ENCODE assay signal across 21 mouse cellular contexts in genomic region chr3:97830622-97831021, GRCm38 (mm10). TPM values are rescaled to one million over a fixed set of nuclear protein-coding genes. Genes with fewer than 3 reads are reported as not detected.
A peak's percentile ranks its signal among the peaks of the same experiment; 100 is the strongest.
DNase-seq lines count a peak whose midpoint lies in the region; ATAC-seq and TF ChIP-seq lines count a peak whose summit lies in the region.
"Had no signal": no experiment of that assay in that cellular context is flagged by ENCODE, and none has a peak within 500 bp of the region (broad histone marks: within the 10 kb centered on the region; RNA-seq: fewer than 3 reads in every experiment).

No protein-coding gene starts in this region.

- H3K9ac ChIP-seq in heart, postnatal 0 days (replicated peaks; ENCODE audit: low read depth, low read length): no peak overlapping the region
- H3K9ac ChIP-seq in heart, adult 2 months (ENCODE audit: low read depth, low read length): no peak overlapping the region
- H3K9ac ChIP-seq in neural tube, embryonic 13.5 days: no peak overlapping the region
- H3K9ac ChIP-seq: forebrain, embryonic 13.5 days; heart, embryonic 15.5 days; kidney, embryonic 15.5 days; limb, embryonic 12.5 days; liver, embryonic 13.5 days had no signal

- no peak for ATAC-seq in heart, postnatal 0 days (ENCODE audit: insufficient read depth, low read depth)
- peak; percentile 83 for ATAC-seq in granulocyte monocyte progenitor cell, adult 5-6 weeks (replicated peaks; ENCODE audit: poor library complexity, severe bottlenecking)
- 0 out of 2 replicates have a peak, but pooled peaks have one; percentile 47 for ATAC-seq in neural tube, embryonic 13.5 days (ENCODE audit: low read depth)
- ATAC-seq: activated CD4-positive, CD25-positive, alpha-beta regulatory T cell, adult 4 months; forebrain, embryonic 13.5 days; inflammation-experienced regulatory T-cells, adult 6 months; Patski had no signal

- no peak for TF ChIP-seq POLR2A in heart, adult 2 months (IDR thresholded peaks at IDR 0.05; ENCODE audit: insufficient read depth, low read depth, low read length)

- no peak overlapping the region for H3K4me2 ChIP-seq in heart, postnatal 0 days (ENCODE audit: low read depth, low read length)
- no peak overlapping the region for H3K4me2 ChIP-seq in neural tube, embryonic 13.5 days
- H3K4me2 ChIP-seq: forebrain, embryonic 13.5 days; heart, embryonic 15.5 days; kidney, embryonic 15.5 days; limb, embryonic 12.5 days; liver, embryonic 13.5 days had no signal

- H3K79me2 ChIP-seq in heart, adult 2 months (replicated peaks; ENCODE audit: control insufficient read depth, insufficient read depth, low read length): no peaks in the 10 kb centered on the region

- H3K4me1 ChIP-seq in heart, postnatal 0 days (ENCODE audit: control insufficient read depth, insufficient read depth): peaks cover 17% of the 10 kb centered on the region
- H3K4me1 ChIP-seq in heart, adult 2 months (ENCODE audit: control insufficient read depth, insufficient read depth, low read length): peaks cover 2% of the 10 kb centered on the region; the same call in 1 of the 2 replicates
- peaks cover 14% of the 10 kb centered on the region; the same call in 1 of the 2 replicates for H3K4me1 ChIP-seq in neural tube, embryonic 13.5 days (replicated peaks)
- H3K4me1 ChIP-seq: forebrain, embryonic 13.5 days; kidney, embryonic 15.5 days; liver, embryonic 13.5 days had no signal

- DNase-seq in heart, postnatal 0 days (ENCODE audit: low spot score): no peak
- no peak for DNase-seq in heart, adult 2 months
- DNase-seq in 416B (ENCODE audit: low read depth): peak; percentile 37
- no peak for DNase-seq in spleen, postnatal 10 days (ENCODE audit: low spot score in 2 of 2)
- no peak for DNase-seq in heart, postnatal 25 days (ENCODE audit: low spot score)
- DNase-seq in cerebellum, postnatal 10 days: no peak
- DNase-seq: adrenal gland, postnatal 25 days; cerebellum, adult 9-11 months; heart, adult 18-20 months; liver, embryonic 13.5 days; midbrain, embryonic 14.5 days had no signal

- no peaks in the 10 kb centered on the region for H3K9me3 ChIP-seq in heart, postnatal 0 days (replicated peaks; ENCODE audit: control insufficient read depth, low read length)
- H3K9me3 ChIP-seq in neural tube, embryonic 13.5 days: no peaks in the 10 kb centered on the region
- H3K9me3 ChIP-seq: forebrain, embryonic 13.5 days; heart, embryonic 15.5 days; kidney, embryonic 15.5 days; limb, embryonic 12.5 days; liver, embryonic 13.5 days had no signal

- no peaks in the 10 kb centered on the region for H3K27me3 ChIP-seq in heart, postnatal 0 days (ENCODE audit: control insufficient read depth, insufficient read depth, low read length)
- H3K27me3 ChIP-seq in heart, adult 2 months (ENCODE audit: control insufficient read depth, insufficient read depth, low read length): no peaks in the 10 kb centered on the region
- no peaks in the 10 kb centered on the region for H3K27me3 ChIP-seq in neural tube, embryonic 13.5 days
- H3K27me3 ChIP-seq: forebrain, embryonic 13.5 days; heart, embryonic 15.5 days; limb, embryonic 12.5 days; liver, embryonic 13.5 days; Patski had no signal

- 0 out of 2 replicates have a peak overlapping the region, but pooled peaks have one; percentile 7 for H3K27ac ChIP-seq in heart, postnatal 0 days (ENCODE audit: low read depth)
- H3K27ac ChIP-seq in heart, adult 2 months: no peak overlapping the region; the same call in 1 of the 2 replicates
- no peak overlapping the region for H3K27ac ChIP-seq in neural tube, embryonic 13.5 days (replicated peaks)
- H3K27ac ChIP-seq: forebrain, embryonic 13.5 days; heart, embryonic 15.5 days; kidney, embryonic 15.5 days; left cerebral cortex, adult 2 months; limb, embryonic 12.5 days; liver, embryonic 13.5 days had no signal

- TF ChIP-seq EP300 in heart, postnatal 0 days (IDR thresholded peaks at IDR 0.05; ENCODE audit: low read depth): no peak
- TF ChIP-seq EP300 in heart, adult 2 months (IDR thresholded peaks at IDR 0.05; ENCODE audit: insufficient read depth, low read depth, low read length): no peak

- TF ChIP-seq CTCF in heart, postnatal 0 days (IDR thresholded peaks at IDR 0.05; ENCODE audit: low read depth): no peak
- TF ChIP-seq CTCF in heart, adult 2 months (IDR thresholded peaks at IDR 0.05): no peak

- 82% methylated on average over 2 of the region's 2 CpGs for WGBS in heart, postnatal 0 days
- WGBS in heart, adult 2 months: 78% methylated on average over 2 of the region's 2 CpGs
- WGBS in neural tube, embryonic 13.5 days: 62% methylated on average over 2 of the region's 2 CpGs

- no peak overlapping the region for H3K4me3 ChIP-seq in heart, postnatal 0 days (ENCODE audit: low read depth, low read length)
- H3K4me3 ChIP-seq in heart, adult 2 months: no peak overlapping the region
- no peak overlapping the region for H3K4me3 ChIP-seq in neural tube, embryonic 13.5 days
- H3K4me3 ChIP-seq: forebrain, embryonic 13.5 days; heart, embryonic 15.5 days; kidney, embryonic 15.5 days; left cerebral cortex, adult 2 months; limb, embryonic 12.5 days; liver, embryonic 13.5 days had no signal

- H3K36me3 ChIP-seq in heart, postnatal 0 days (replicated peaks; ENCODE audit: control insufficient read depth, insufficient read depth, low read length): no peaks in the 10 kb centered on the region; the same call in 1 of the 2 replicates
- H3K36me3 ChIP-seq in heart, adult 2 months (ENCODE audit: control insufficient read depth, insufficient read depth, low read length): peaks cover 9% of the 10 kb centered on the region; the same call in 1 of the 2 replicates
- H3K36me3 ChIP-seq in neural tube, embryonic 13.5 days: no peaks in the 10 kb centered on the region
- H3K36me3 ChIP-seq: heart, embryonic 15.5 days; kidney, embryonic 15.5 days; limb, embryonic 12.5 days; liver, embryonic 13.5 days had no signal

- intact Hi-C loops in heart, adult 2 months (cut with DNase I): no loop called here
- intact Hi-C loops in heart, postnatal 25 days (cut with DNase I): no loop called here

RNA-seq across cellular contexts. Expression of gene Pde4dip, which starts 57.9 kb away (rescaled TPM):
- total RNA-seq in heart, postnatal 0 days (2014; rRNA removed; ENCODE audit: low replicate concordance): 415 and 498 TPM in 2 replicates
- 107 and 126 TPM in 2 replicates for polyA plus RNA-seq in heart, postnatal 0 days (2015; fragmentation: Nextera tagmentation; extraction: Ambion mirVana)
- total RNA-seq in heart, adult 2 months (2021): 1,000 to 10,000 TPM; 1,629 to 1,897 TPM
- 1,061 and 1,297 TPM in 2 replicates for polyA plus RNA-seq in heart, adult 2 months (2012; rRNA removed)
- total RNA-seq in granulocyte monocyte progenitor cell, adult 5-6 weeks (2014; fragmentation: Nextera tagmentation): 5.0 and 8.1 TPM in 2 replicates
- total RNA-seq in granulocyte monocyte progenitor cell, adult 5-6 weeks (2017): 7.5 and 9.7 TPM in 2 replicates
- polyA plus RNA-seq in neural tube, embryonic 13.5 days (2015; fragmentation: Nextera tagmentation; extraction: Ambion mirVana): 62.7 and 66.6 TPM in 2 replicates
- 1,000 to 10,000 TPM; 1,803 to 1,950 TPM for total RNA-seq in heart, postnatal 25 days (2021)

Comparison
In these comparisons a context has a peak if more than half of its experiments do, and no peak if none do; other contexts are left out.
1. RNA of gene Pde4dip, which starts 57.9 kb away (total RNA-seq): 1,803 to 1,950 TPM in heart, postnatal 25 days, 1,629 to 1,897 TPM in heart, adult 2 months and 415 to 498 TPM in heart, postnatal 0 days; 5.0 to 9.7 TPM in granulocyte monocyte progenitor cell, adult 5-6 weeks; every median in the first group is over 10 times any median in the second.